Mouse (Mus musculus) embryonic facial prominence, embryonic 10.5 days (tissue): ENCODE data around the gene P2ry13. TPM values are rescaled to one million over a fixed set of nuclear protein-coding genes. Genes with fewer than 3 reads are reported as not detected.

ENCODE experiments used
- DNase-seq: peaks from one replicate; pipeline ENCODE4 v3.0.0-alpha.2; 2017; ENCODE audit warnings: low spot score
- H3K27ac ChIP-seq: fragments of 300-500 bp; sonication (generic); replicated peaks from 2 replicates; pipeline ENCODE4 v1.5.1; 2016; ENCODE audit warnings: mild to moderate bottlenecking
- H3K27me3 ChIP-seq: fragments of 300-500 bp; sonication (generic); replicated peaks from 2 replicates; pipeline ENCODE4 v1.6.1; 2016; ENCODE audit warnings: low read depth, mild to moderate bottlenecking; ENCODE audit not compliant: poor library complexity, severe bottlenecking
- H3K36me3 ChIP-seq: fragments of 300-500 bp; sonication (generic); replicated peaks from 2 replicates; pipeline ENCODE4 v1.6.1; 2016; ENCODE audit warnings: mild to moderate bottlenecking, moderate library complexity
- H3K4me1 ChIP-seq: fragments of 300-500 bp; sonication (generic); 2 replicates; pipeline ENCODE4 v1.6.1; 2016
- H3K4me3 ChIP-seq: fragments of 300-500 bp; sonication (generic); 2 replicates; pipeline ENCODE4 v1.5.1; 2016; ENCODE audit warnings: mild to moderate bottlenecking, moderate library complexity
- H3K9me3 ChIP-seq: fragments of 300-500 bp; sonication (generic); 2 replicates; pipeline ENCODE4 v1.6.1; 2016; ENCODE audit warnings: mild to moderate bottlenecking
- WGBS: fragments of 180-500 bp; shearing (Covaris S2); methylation state at CpG from one replicate; pipeline ENCODE4 v1.1.7; 2016; 5-methylcytosine and 5-hydroxymethylcytosine counted together
- polyA plus RNA-seq: library from polyadenylated mRNA; unstranded; fragments of >200 nt; fragmentation: Nextera tagmentation; extraction: Ambion mirVana; gene quantifications from 2 replicates; pipeline ENCODE4 v1.2.1, GENCODE M21; 2016

P2ry13 gene
- polyA plus RNA-seq = 0.30 and 0.47 TPM in 2 replicates

DNA sequence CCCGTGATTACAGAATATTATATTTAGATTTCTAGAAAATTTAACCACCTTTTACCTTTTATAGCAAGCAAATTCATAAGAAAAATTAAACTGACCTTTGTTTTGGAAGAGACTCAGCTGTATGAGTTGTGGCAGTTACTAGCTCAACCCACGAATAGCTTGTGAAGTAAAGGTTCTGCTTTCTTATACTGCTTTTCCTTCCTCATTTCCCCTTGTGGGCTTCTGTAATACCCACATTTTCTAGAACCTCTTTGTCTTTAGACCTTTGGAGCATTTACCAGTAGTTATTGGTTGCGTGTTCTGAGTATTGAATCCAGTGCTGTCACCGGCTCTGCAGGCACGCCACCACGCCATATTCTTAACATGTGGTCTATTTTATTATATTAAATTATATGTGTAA lies at the start of gene P2ry13:
P2ry13 (minus strand) TSS at position 156 of the 400 bp plus-strand sequence.
- Histone ChIP-seq H3K4me1 (peaks cover 4% of the 10 kb centered on the region; the same call in 1 of the 2 replicates), H3K4me3 (no peak within 1 kb of the TSS), H3K36me3 (no peaks in the 10 kb centered on the region), H3K27me3 (no peaks in the 10 kb centered on the region), H3K27ac (no peak within 1 kb of the TSS), H3K9me3 (no peaks in the 10 kb centered on the region)
- DNase-seq = no peak
- 91% methylated on average over 6 of the region's 6 CpGs for WGBS

GRCm38 (mm10) chr3:59257740-59258664 lies 47.3 kb upstream of the P2ry13 start:
- DNase-seq = no peak
- no peaks in the 10 kb centered on the region for H3K9me3 ChIP-seq
- H3K4me1 ChIP-seq = peaks cover 30% of the 10 kb centered on the region
- H3K27me3 ChIP-seq = no peaks in the 10 kb centered on the region
- H3K36me3 ChIP-seq = no peaks in the 10 kb centered on the region
- H3K4me3 ChIP-seq = no peak overlapping the region
- 77% methylated on average over 20 of the region's 20 CpGs for WGBS
- no peak overlapping the region for H3K27ac ChIP-seq

DNA sequence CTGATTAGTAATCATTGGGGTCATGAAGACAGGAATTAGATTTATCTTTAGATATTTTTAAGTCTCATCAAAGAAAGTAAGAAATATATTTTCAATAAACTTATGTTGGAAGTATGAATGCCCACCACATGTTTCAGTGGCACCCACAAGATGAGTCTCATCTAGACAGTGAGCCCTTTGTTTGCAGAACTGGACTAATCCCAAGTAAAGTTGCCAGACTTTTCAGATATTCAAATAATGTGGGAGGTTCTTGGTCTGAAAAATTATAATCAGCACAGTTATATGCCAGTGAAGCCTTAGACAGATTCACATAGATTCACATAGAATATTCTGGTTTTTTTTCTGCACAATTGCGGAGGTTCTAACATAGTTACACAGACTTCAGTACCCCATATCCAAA lies 39.8 kb upstream of the P2ry13 start:
- no peak overlapping the region for H3K27ac ChIP-seq
- no peaks in the 10 kb centered on the region for H3K27me3 ChIP-seq
- no peak for DNase-seq
- no peaks in the 10 kb centered on the region for H3K9me3 ChIP-seq
- H3K4me3 ChIP-seq = no peak overlapping the region
- H3K36me3 ChIP-seq = no peaks in the 10 kb centered on the region
- no peaks in the 10 kb centered on the region for H3K4me1 ChIP-seq
- WGBS = 96% methylated on average over 1 of the region's 1 CpGs

DNA sequence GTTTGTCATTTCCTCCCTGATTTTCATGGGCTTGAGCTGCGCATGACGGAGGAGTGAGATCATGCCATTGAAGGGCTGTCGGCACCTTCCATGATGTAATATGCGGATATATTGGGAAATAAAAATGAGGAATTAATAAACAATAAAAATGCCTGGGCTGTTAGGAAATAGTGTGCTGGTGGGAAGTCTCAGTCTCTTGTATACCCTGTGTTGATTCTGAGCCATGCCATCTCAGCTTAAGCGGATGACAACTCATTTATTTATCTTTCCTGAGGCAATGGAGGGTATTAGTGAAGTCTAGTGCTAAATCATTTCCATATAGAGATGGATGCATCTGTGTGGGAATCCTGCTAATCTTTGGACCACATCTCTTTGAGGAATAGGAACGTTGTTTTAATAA lies 37.3 kb upstream of the P2ry13 start:
- Histone ChIP-seq H3K4me1 (no peaks in the 10 kb centered on the region), H3K27ac (no peak overlapping the region), H3K27me3 (no peaks in the 10 kb centered on the region), H3K36me3 (no peaks in the 10 kb centered on the region), H3K4me3 (no peak overlapping the region), H3K9me3 (no peaks in the 10 kb centered on the region)
- no peak for DNase-seq
- WGBS = 87% methylated on average over 6 of the region's 6 CpGs

GRCm38 (mm10) chr3:59243384-59243783 lies 32.7 kb upstream of the P2ry13 start:
- H3K9me3 ChIP-seq = no peaks in the 10 kb centered on the region
- H3K36me3 ChIP-seq = no peaks in the 10 kb centered on the region
- H3K27me3 ChIP-seq = no peaks in the 10 kb centered on the region
- no peaks in the 10 kb centered on the region for H3K4me1 ChIP-seq
- 84% methylated on average over 6 of the region's 6 CpGs for WGBS
- DNase-seq = no peak
- H3K27ac ChIP-seq = no peak overlapping the region
- H3K4me3 ChIP-seq = no peak overlapping the region

- 66% methylated on average over 5 of the region's 5 CpGs for WGBS
- no peaks in the 10 kb centered on the region for H3K27me3 ChIP-seq
- no peaks in the 10 kb centered on the region for H3K4me1 ChIP-seq
- H3K27ac ChIP-seq = no peak overlapping the region
- no peak for DNase-seq
- H3K4me3 ChIP-seq = no peak overlapping the region
- no peaks in the 10 kb centered on the region for H3K36me3 ChIP-seq
- H3K9me3 ChIP-seq = no peaks in the 10 kb centered on the region
Observed at GRCm38 (mm10) chr3:59234878-59235277, 24.2 kb upstream of the P2ry13 start.

- Histone ChIP-seq H3K4me3 (no peak overlapping the region), H3K4me1 (peaks cover 9% of the 10 kb centered on the region), H3K27ac (no peak overlapping the region), H3K9me3 (no peaks in the 10 kb centered on the region), H3K27me3 (no peaks in the 10 kb centered on the region), H3K36me3 (no peaks in the 10 kb centered on the region)
- 85% methylated on average over 3 of the region's 3 CpGs for WGBS
- DNase-seq = no peak
Observed at GRCm38 (mm10) chr3:59230912-59231311, 20.2 kb upstream of the P2ry13 start.

DNA sequence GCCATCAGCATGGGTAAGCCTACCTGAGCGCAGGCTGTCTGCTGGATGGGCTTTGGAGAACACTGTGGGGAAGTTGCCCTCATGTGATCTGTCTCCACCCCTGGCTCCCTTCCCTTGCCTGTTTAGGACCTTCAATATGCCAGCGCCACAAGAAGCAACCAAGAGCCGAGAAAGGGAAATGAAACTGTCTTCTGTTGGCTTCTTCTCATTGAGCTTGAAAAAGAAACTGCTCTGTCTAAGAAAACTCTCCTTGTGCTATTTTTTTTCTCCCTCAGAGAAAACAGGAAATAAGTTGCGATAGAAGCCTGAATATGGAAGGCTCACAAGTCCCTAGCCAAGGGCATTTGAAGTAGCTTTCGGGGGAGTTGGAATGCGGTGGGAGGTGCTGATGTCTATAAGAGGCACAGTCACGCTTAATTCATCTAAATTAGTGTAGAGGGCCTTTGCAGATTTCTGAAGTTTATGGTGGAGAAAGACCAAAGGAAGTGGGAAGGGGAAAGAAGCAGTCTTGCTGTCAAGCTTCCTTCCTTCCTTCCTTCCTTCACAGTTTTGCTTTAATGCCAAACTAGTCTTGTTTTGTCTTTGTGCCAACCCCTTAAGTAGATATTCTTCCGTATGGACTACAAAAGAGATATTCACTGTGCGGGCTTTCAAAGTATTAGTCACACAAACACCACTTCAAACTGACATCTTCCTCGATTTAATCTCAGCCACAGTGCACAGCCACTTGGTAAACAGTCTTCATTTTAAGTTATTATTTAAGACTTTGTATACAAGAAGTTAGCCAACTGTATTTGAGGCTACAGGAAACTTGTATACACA lies 18.3 kb upstream of the P2ry13 start:
- no peak for DNase-seq
- WGBS = 51% methylated on average over 10 of the region's 10 CpGs
- H3K4me3 ChIP-seq = no peak overlapping the region
- H3K9me3 ChIP-seq = no peaks in the 10 kb centered on the region
- H3K36me3 ChIP-seq = no peaks in the 10 kb centered on the region
- peaks cover 9% of the 10 kb centered on the region for H3K4me1 ChIP-seq
- no peak overlapping the region for H3K27ac ChIP-seq
- no peaks in the 10 kb centered on the region for H3K27me3 ChIP-seq

DNA sequence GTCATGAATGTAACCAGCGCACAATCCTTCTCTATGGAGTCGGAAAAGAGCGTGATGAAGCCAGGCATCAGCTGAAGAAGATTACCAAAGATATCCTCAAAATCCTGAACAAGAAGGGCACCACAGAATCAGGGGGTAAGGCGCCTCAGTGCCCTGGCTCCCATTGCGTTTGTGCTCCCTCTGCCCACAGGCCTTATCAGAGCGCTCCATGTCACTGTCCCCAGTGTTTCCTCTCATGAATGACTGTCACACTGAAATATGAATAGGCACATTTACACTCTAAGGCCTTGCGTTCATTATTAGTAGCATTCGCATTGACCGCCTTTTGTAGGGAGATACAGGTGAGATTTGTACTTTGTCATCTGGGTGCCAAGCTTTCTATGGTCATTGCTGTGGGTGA lies 17.0 kb upstream of the P2ry13 start:
- Histone ChIP-seq H3K4me1 (peaks cover 9% of the 10 kb centered on the region), H3K4me3 (no peak overlapping the region), H3K9me3 (no peaks in the 10 kb centered on the region), H3K27me3 (no peaks in the 10 kb centered on the region), H3K27ac (no peak overlapping the region), H3K36me3 (no peaks in the 10 kb centered on the region)
- 94% methylated on average over 9 of the region's 9 CpGs for WGBS
- no peak for DNase-seq

- no peak for DNase-seq
- Histone ChIP-seq H3K27me3 (no peaks in the 10 kb centered on the region), H3K9me3 (no peaks in the 10 kb centered on the region), H3K27ac (no peak overlapping the region), H3K4me3 (no peak overlapping the region), H3K4me1 (peaks cover 9% of the 10 kb centered on the region), H3K36me3 (no peaks in the 10 kb centered on the region)
Observed at GRCm38 (mm10) chr3:59225411-59225810, 14.7 kb upstream of the P2ry13 start.

DNA sequence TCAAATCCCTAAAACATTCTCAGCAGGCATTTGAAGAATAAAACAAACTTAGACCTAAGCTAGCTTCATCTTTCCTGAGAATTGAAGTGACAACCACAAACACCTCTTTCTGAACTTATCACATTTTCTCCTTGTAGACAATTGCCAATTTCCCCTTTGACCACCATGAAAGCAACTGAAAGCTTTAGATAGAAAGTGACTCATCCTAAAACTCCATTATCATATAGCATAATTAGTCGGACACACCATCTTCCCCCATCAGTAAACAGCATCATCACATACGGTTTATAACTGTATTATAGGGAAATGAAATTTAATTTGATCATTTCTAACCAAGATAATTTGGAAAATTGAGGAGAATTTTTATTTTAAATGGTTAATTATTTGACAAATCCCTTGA lies 11.6 kb upstream of the P2ry13 start:
- Histone ChIP-seq H3K27me3 (no peaks in the 10 kb centered on the region), H3K9me3 (no peaks in the 10 kb centered on the region), H3K4me1 (no peaks in the 10 kb centered on the region), H3K4me3 (no peak overlapping the region), H3K27ac (no peak overlapping the region), H3K36me3 (no peaks in the 10 kb centered on the region)
- 84% methylated on average over 2 of the region's 2 CpGs for WGBS
- no peak for DNase-seq

DNA sequence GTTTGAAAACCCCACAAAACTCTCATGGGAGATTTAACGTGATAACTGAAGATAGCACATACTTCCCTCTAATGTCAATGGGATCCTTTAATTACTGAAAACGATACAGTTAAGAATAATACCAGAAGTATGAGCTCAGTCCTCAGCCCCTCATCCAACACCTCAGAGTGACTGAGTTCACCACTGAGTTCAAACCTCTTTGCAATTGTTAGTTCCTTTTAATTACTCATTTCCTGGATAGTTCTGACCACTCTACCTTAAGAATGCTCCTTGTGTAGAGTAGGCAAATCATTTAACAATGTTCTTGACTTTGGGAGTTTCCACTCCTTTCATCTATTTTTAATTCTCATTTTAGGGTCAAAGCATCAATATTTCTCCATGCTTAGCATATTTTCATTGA lies 8.6 kb upstream of the P2ry13 start:
- 87% methylated on average over 2 of the region's 2 CpGs for WGBS
- Histone ChIP-seq H3K27ac (no peak overlapping the region), H3K4me3 (no peak overlapping the region), H3K4me1 (no peaks in the 10 kb centered on the region), H3K9me3 (no peaks in the 10 kb centered on the region), H3K36me3 (no peaks in the 10 kb centered on the region), H3K27me3 (no peaks in the 10 kb centered on the region)
- DNase-seq = no peak

DNA sequence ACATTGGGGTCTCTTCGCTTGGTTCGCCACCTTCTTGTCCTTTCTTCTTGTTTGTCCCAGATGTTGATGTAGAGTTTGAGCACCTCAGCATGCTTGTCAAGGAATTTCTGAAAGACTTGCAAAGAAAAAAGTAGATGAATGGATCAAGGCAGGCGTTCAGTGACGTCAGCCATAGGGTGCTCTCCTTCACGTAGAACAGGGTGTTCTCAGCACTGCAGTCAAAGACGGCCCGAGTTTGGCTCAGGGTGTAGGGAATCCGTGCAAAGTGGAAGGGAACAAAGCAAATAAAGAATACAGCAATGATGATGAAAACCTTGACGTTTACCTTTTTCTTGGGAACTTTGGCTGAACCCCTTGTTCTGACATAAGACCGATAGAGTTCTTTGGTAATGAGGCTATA lies 6.5 kb upstream of the P2ry13 start:
- Histone ChIP-seq H3K36me3 (no peaks in the 10 kb centered on the region), H3K27ac (no peak overlapping the region), H3K4me3 (no peak overlapping the region), H3K27me3 (no peaks in the 10 kb centered on the region), H3K4me1 (no peaks in the 10 kb centered on the region), H3K9me3 (no peaks in the 10 kb centered on the region)
- 93% methylated on average over 10 of the region's 10 CpGs for WGBS
- no peak for DNase-seq
